Mouse (Mus musculus) thymus, postnatal 36 days (tissue): ENCODE data around the gene Csnk1g2.
"Not testable (repeated sequence)": the region's sequence is repeated elsewhere in the genome, so short reads cannot be mapped to it uniquely, and the experiment has no call there.

Experiments
- DNase-seq, 2 experiments: peaks; one replicate each; pipeline ENCODE4 v3.0.0; 2022; ENCODE audit warnings: mixed read lengths in 2 of 2

The Csnk1g2 gene

GRCm38 (mm10) chr10:80602698-80603325, 19.8 kb upstream of the Csnk1g2 start, which contains the start of the genes Scamp4 and Adat3:
Gene Scamp4, plus strand, starts transcription at chr10:80602872.
Gene Adat3, plus strand, starts transcription at chr10:80602880.
- peak; percentile 95 to 96 for DNase-seq

GRCm38 (mm10) chr10:80603364-80603763, 19.3 kb upstream of the Csnk1g2 start:
- DNase-seq = peak in 1 of 2 experiments; percentile 34

GRCm38 (mm10) chr10:80604001-80604509, 18.6 kb upstream of the Csnk1g2 start:
- DNase-seq = peak in 1 of 2 experiments; percentile 55

- DNase-seq = no peak
Measured at GRCm38 (mm10) chr10:80604988-80605387, 17.6 kb upstream of the Csnk1g2 start.

- not testable (repeated sequence) for DNase-seq
Measured at GRCm38 (mm10) chr10:80605721-80606120, 16.9 kb upstream of the Csnk1g2 start, which contains the start of gene Gm49322. Gene Gm49322, plus strand, starts transcription at chr10:80606021.

GRCm38 (mm10) chr10:80606306-80606705, 16.3 kb upstream of the Csnk1g2 start:
- peak; percentile 59 to 81 for DNase-seq

- peak in 1 of 2 experiments; percentile 43 for DNase-seq
Measured at GRCm38 (mm10) chr10:80606737-80607350, 15.8 kb upstream of the Csnk1g2 start.

- DNase-seq = peak in 1 of 2 experiments; percentile 4
Measured at GRCm38 (mm10) chr10:80608435-80608834, 14.2 kb upstream of the Csnk1g2 start.

GRCm38 (mm10) chr10:80609269-80609924, 13.2 kb upstream of the Csnk1g2 start:
- DNase-seq = peak in 1 of 2 experiments; percentile 13

GRCm38 (mm10) chr10:80610116-80610785, 12.4 kb upstream of the Csnk1g2 start:
- no peak for DNase-seq

GRCm38 (mm10) chr10:80611024-80611423, 11.6 kb upstream of the Csnk1g2 start:
- peak; percentile 81 to 85 for DNase-seq

- DNase-seq = no peak
Measured at GRCm38 (mm10) chr10:80611905-80612304, 10.7 kb upstream of the Csnk1g2 start.

GRCm38 (mm10) chr10:80613821-80614220, 8.8 kb upstream of the Csnk1g2 start:
- no peak for DNase-seq

- DNase-seq = peak; percentile 44 to 60
Measured at GRCm38 (mm10) chr10:80614351-80614750, 8.3 kb upstream of the Csnk1g2 start.

GRCm38 (mm10) chr10:80618181-80618580, 4.5 kb upstream of the Csnk1g2 start:
- DNase-seq = peak; percentile 72 to 87

- no peak for DNase-seq
Measured at GRCm38 (mm10) chr10:80619465-80620244, 3.0 kb upstream of the Csnk1g2 start.

- DNase-seq = no peak
Measured at GRCm38 (mm10) chr10:80620365-80620764, 2.3 kb upstream of the Csnk1g2 start.

GRCm38 (mm10) chr10:80620796-80621689, 1.6 kb upstream of the Csnk1g2 start:
- DNase-seq = no peak

- no peak for DNase-seq
Measured at GRCm38 (mm10) chr10:80621690-80621939, 1.0 kb upstream of the Csnk1g2 start.

GRCm38 (mm10) chr10:80621940-80622660, 538 bp upstream of the Csnk1g2 start:
- DNase-seq = peak; percentile 98 to 99
